Mouse (Mus musculus) lung, adult 2 months (tissue): ENCODE data around the gene Rps16.

ENCODE experiments used
- CTCF ChIP-seq: fragments of 200-500 bp; IDR thresholded peaks from 2 replicates; pipeline ENCODE4 v1.5.1; 2011; ENCODE audit warnings: mild to moderate bottlenecking, low read length, control low read depth; ENCODE audit not compliant: insufficient read depth
- POLR2A ChIP-seq: fragments of 200-500 bp; IDR thresholded peaks from 2 replicates; pipeline ENCODE4 v1.6.1; 2011; ENCODE audit warnings: low read depth, mild to moderate bottlenecking, control low read depth, low read length, borderline replicate concordance; ENCODE audit errors: extremely low read depth

- TF ChIP-seq CTCF (no peak), POLR2A (no peak)
Observed at GRCm38 (mm10) chr7:28373891-28374495, 23.5 kb downstream of the Rps16 start.
